Mouse (Mus musculus) right cerebral cortex, adult 18-20 months (tissue): ENCODE results near the gene Tpst2.
A peak's percentile ranks its signal among the peaks of the same experiment; 100 is the strongest.

Experiments used
- DNase-seq: peaks from one replicate; pipeline ENCODE4 v3.0.0; 2022; ENCODE audit warnings: mixed read lengths

Gene Tpst2

DNA sequence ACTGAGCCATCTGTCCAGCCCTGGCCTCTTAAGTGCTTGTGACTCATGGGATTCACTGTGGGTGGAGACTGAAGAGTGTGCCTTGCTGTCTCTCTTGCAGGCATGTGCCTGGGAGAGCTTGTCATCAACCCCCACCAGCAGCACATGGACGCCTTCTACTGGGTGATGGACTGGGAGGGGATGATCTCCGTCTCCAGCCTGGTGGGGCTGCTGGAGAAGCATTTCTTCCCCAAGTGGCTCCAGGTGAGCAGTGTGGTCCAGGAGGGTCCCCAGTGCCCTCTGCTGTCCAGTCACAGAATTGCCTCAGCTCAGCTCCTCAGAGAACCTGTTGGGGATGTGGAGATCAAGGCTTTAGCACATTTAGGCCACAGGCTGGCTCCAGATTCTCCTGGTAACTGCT lies 59.0 kb downstream of the Tpst2 start:
- peak; percentile 48 for DNase-seq

- DNase-seq = no peak
These were observed 60.5 kb downstream of the Tpst2 start for GRCm38 (mm10) chr5:112337004-112337403.

DNA sequence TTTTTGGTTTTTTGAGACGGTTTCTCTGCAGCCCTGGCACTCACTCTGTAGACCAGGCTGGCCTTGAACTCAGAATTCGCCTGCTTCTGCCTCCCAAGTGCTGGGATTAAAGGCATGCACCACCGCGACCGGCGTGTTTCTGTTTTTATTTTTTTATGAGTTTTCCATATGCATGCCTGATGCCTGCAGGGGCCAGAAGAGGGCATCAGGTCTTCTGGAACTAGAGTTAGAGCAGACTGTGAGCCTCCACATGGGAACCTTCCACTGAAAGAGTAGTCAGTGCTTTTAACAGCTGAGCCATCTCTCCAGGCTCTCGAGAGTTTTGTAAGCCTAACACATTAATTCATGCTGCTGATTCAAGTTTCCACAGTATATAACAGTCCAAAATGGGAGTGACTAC lies 62.7 kb downstream of the Tpst2 start:
- DNase-seq = no peak

- DNase-seq = peak; percentile 92
These were observed 66.1 kb downstream of the Tpst2 start, which contains the start of the genes Srrd and Hps4 for GRCm38 (mm10) chr5:112342463-112343204. Gene Srrd (minus strand): TSS chr5:112343040. Gene Hps4 (plus strand): TSS chr5:112343083.

GRCm38 (mm10) chr5:112343205-112343595 lies 66.7 kb downstream of the Tpst2 start:
- no peak for DNase-seq

DNA sequence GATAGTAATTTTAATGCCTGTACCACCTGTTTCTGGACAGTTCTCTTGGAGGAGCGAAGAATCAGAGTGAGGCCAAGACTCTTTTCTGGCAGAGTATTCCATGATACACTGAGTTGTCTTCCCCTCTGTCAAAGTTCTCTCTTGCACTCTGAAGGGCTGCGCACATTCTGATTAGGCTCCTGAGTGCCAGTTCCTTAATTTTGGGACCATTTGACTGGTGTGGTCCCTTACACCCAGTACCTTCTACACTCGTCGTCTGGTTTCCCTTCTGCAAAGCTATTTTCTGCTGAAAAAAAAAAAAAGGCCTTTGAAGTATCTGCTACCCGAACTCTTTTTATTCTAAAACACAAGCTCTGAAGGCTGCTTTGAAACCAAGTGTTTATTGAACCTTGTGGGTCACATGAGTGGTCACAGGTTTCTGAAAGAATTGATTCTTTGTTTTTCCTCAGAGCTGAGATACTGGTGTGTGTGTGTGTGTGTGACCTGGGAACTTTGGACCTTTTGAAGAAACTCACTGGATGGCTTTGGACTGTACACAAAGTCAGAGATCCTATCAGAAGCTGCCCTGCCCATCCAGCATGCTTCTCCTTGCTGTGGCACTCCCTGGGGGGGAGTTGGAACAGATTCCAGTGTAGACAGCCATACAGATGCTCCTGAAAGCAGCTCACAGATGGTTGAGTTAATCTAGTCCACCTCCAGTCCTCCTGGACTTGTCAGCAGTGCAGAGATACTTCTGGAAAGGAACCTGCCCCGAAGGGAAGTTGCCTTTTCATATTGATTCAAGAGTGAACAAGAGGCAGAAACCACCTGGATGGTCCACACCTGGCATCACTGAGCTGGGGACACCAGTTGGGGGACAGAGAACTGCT lies 67.8 kb downstream of the Tpst2 start:
- peak; percentile 79 for DNase-seq

GRCm38 (mm10) chr5:112346211-112346965 lies 69.9 kb downstream of the Tpst2 start:
- DNase-seq = no peak

DNA sequence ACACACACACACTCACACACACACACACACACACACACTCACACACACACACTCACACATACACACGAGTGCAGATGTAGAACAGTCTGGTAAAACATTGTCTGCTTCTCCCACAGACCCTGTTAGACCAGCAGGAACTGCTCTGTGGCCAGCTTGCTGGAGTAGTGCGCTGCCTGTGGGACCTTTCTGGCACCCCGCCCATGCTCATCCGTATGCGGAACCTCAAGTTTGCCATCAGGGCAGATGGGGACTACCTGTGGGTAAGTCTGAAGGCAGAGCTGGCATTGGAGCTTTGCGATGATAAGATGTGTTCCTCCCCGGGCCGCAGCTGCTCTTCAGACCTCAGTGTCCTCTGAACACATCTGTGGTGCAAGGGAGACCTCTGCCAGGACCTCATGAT lies 72.7 kb downstream of the Tpst2 start:
- DNase-seq = no peak

DNA sequence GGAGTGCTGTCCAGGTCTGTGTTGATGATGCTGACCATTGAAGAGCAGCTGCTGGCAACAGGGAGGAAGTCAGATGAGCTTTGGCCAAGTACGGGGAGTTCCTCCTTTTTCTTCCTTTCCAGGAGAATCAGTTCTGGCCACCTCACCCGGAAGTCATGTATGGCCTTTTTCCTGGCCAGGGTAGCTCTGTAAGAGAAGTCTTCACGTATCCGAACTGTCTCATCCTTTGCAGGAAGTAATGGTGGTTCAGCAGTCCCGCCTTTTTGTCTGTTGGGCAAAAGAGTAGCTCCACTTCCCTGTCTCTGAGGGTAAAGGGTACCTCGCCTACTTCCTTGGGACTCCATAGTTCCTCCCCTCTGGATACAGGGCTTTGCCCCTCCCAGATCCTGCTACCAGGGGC lies 79.0 kb downstream of the Tpst2 start:
- no peak for DNase-seq

- no peak for DNase-seq
These were observed 79.4 kb downstream of the Tpst2 start, which contains the start of gene Gm6583 for GRCm38 (mm10) chr5:112355910-112356309. Gene Gm6583 (minus strand): TSS chr5:112356033.

GRCm38 (mm10) chr5:112356322-112356721 lies 79.8 kb downstream of the Tpst2 start:
- no peak for DNase-seq

GRCm38 (mm10) chr5:112359520-112359919 lies 83.0 kb downstream of the Tpst2 start:
- DNase-seq = no peak

DNA sequence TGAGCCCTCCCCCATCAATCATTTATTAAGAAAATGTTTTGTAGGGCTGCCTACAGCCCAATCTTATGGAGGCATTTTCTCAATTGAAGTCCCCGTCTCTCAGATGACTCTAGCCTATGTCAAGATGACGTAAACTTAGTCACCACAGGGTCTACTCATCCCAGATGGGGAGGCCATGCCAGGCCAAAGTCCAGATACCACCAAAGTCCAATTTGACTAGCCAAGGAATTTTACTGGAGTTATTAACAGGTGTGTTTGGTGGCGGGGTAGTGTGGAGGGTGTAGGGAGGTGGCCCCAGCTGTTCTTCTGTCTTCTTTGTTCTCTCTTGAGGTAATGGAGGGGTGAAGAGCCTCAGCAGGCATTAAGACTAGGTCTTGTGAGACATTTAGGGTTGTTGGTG lies 83.6 kb downstream of the Tpst2 start:
- DNase-seq = no peak

DNA sequence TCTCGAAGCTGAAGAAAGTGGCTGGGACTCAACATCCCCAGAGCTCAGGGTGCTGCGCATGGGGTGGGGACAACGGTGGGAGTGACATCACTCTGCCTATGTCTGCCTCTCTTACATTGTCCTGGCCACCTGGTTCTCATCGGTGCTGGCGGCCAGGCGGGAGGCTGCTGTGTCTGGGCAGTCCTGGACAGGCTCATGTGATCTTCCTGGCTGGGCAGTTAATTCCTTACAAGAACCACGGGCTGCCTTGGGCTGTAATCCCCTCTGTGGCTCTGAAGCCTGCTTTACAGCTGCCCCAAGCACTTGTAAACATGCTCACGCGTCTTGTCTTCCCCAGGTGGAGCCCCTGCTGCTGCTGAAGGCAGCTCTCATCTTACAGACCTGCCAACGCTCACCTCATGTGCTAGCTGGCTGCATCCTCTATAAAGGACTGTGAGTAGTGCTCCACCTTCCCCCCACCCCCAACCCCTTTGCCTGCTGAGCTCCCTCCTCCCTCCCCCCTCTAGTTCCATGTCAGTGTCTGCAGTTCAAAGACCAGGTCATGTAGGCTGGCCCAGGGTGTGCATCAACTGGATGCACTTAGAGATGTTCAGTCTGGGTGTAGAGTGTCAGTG lies 87.8 kb downstream of the Tpst2 start:
- DNase-seq = no peak
